In genomic region chr17:87616799-87617198, GRCm38 (mm10) we compare ENCODE assay signal across 24 mouse cellular contexts. TPM values are rescaled to one million over a fixed set of nuclear protein-coding genes. Genes with fewer than 3 reads are reported as not detected.
DNase-seq lines count a peak whose midpoint lies in the region; ATAC-seq and TF ChIP-seq lines count a peak whose summit lies in the region.
"Had no signal": no experiment of that assay in that cellular context is flagged by ENCODE, and none has a peak within 500 bp of the region (broad histone marks: within the 10 kb centered on the region; RNA-seq: fewer than 3 reads in every experiment).

No protein-coding gene starts in this region.

- DNase-seq in limb, embryonic 10.5 days (ENCODE audit: low spot score), result no peak
- DNase-seq in forebrain, postnatal 0 days, result no peak
- DNase-seq: adrenal gland, adult 2 months; adrenal gland, postnatal 25 days; cerebellum, adult 2 months; cerebellum, postnatal 10 days; embryo, embryonic 11 days; gastrocnemius, adult 2 months; gastrocnemius, postnatal 36 days; heart, adult 18-20 months; heart, postnatal 10 days; heart, postnatal 4 days had no signal

- 84% methylated on average over 12 of the region's 12 CpGs for WGBS in intestine, embryonic 16.5 days
- WGBS in intestine, embryonic 15.5 days, result 74% methylated on average over 12 of the region's 12 CpGs
- 90% methylated on average over 12 of the region's 12 CpGs for WGBS in limb, embryonic 10.5 days
- WGBS in forebrain, postnatal 0 days, result 91% methylated on average over 12 of the region's 12 CpGs
- WGBS in hindbrain, embryonic 13.5 days, result 91% methylated on average over 12 of the region's 12 CpGs

- ATAC-seq in intestine, embryonic 16.5 days, result no peak
- ATAC-seq in intestine, embryonic 15.5 days, result no peak
- peak; percentile 30; the same call in 1 of the 2 replicates for ATAC-seq in megakaryocyte progenitor cell, adult 5-6 weeks (replicated peaks; ENCODE audit: poor library complexity)
- no peak for ATAC-seq in forebrain, postnatal 0 days
- ATAC-seq in hindbrain, embryonic 13.5 days (ENCODE audit: low FRiP score), result no peak
- ATAC-seq: activated CD4-positive, CD25-positive, alpha-beta regulatory T cell, adult 4 months; forebrain, embryonic 16.5 days; Patski had no signal

- no peak for TF ChIP-seq CTCF in E14TG2a.4 (conservative IDR thresholded peaks at IDR 0.05; ENCODE audit: low read length)
- TF ChIP-seq CTCF in forebrain, postnatal 0 days (IDR thresholded peaks at IDR 0.05; ENCODE audit: low read depth), result no peak

- no peaks in the 10 kb centered on the region for H3K9me3 ChIP-seq in intestine, embryonic 16.5 days (ENCODE audit: control insufficient read depth, low read length)
- no peaks in the 10 kb centered on the region for H3K9me3 ChIP-seq in intestine, embryonic 15.5 days
- H3K9me3 ChIP-seq in E14TG2a.4 (ENCODE audit: low read length), result no peaks in the 10 kb centered on the region
- H3K9me3 ChIP-seq in limb, embryonic 10.5 days (replicated peaks), result no peaks in the 10 kb centered on the region
- no peaks in the 10 kb centered on the region for H3K9me3 ChIP-seq in forebrain, postnatal 0 days (ENCODE audit: low read length)
- no peaks in the 10 kb centered on the region for H3K9me3 ChIP-seq in hindbrain, embryonic 13.5 days
- H3K9me3 ChIP-seq: embryonic facial prominence, embryonic 12.5 days; forebrain, embryonic 12.5 days; heart, embryonic 10.5 days; hindbrain, embryonic 12.5 days had no signal

- H3K36me3 ChIP-seq in intestine, embryonic 16.5 days (ENCODE audit: control insufficient read depth, insufficient read depth, low read length), result no peaks in the 10 kb centered on the region
- H3K36me3 ChIP-seq in intestine, embryonic 15.5 days, result no peaks in the 10 kb centered on the region
- no peaks in the 10 kb centered on the region for H3K36me3 ChIP-seq in E14TG2a.4 (ENCODE audit: insufficient read depth, low read length)
- no peaks in the 10 kb centered on the region for H3K36me3 ChIP-seq in limb, embryonic 10.5 days
- H3K36me3 ChIP-seq in forebrain, postnatal 0 days (ENCODE audit: insufficient read depth), result no peaks in the 10 kb centered on the region
- H3K36me3 ChIP-seq in hindbrain, embryonic 13.5 days, result no peaks in the 10 kb centered on the region
- H3K36me3 ChIP-seq: embryonic facial prominence, embryonic 12.5 days; forebrain, embryonic 12.5 days; heart, embryonic 10.5 days; hindbrain, embryonic 12.5 days had no signal

- 0 out of 2 replicates have a peak overlapping the region, but pooled peaks have one; percentile 19 for H3K9ac ChIP-seq in intestine, embryonic 16.5 days (ENCODE audit: low read depth, low read length)
- H3K9ac ChIP-seq in intestine, embryonic 15.5 days, result no peak overlapping the region
- H3K9ac ChIP-seq in forebrain, postnatal 0 days, result no peak overlapping the region
- no peak overlapping the region for H3K9ac ChIP-seq in hindbrain, embryonic 13.5 days
- H3K9ac ChIP-seq: embryonic facial prominence, embryonic 12.5 days; forebrain, embryonic 12.5 days; hindbrain, embryonic 12.5 days had no signal

- no peak overlapping the region for H3K4me3 ChIP-seq in intestine, embryonic 16.5 days (ENCODE audit: low read length)
- no peak overlapping the region for H3K4me3 ChIP-seq in intestine, embryonic 15.5 days (replicated peaks)
- H3K4me3 ChIP-seq in E14TG2a.4 (replicated peaks; ENCODE audit: low read length), result 0 out of 2 replicates have a peak overlapping the region, but pooled peaks have one; percentile 17
- no peak overlapping the region for H3K4me3 ChIP-seq in limb, embryonic 10.5 days
- H3K4me3 ChIP-seq in forebrain, postnatal 0 days (ENCODE audit: low read depth, low read length), result no peak overlapping the region
- no peak overlapping the region for H3K4me3 ChIP-seq in hindbrain, embryonic 13.5 days
- H3K4me3 ChIP-seq: embryonic facial prominence, embryonic 12.5 days; forebrain, embryonic 12.5 days; gastrocnemius, adult 2 months; heart, embryonic 10.5 days; hindbrain, embryonic 12.5 days had no signal

- no peak overlapping the region for H3K4me2 ChIP-seq in intestine, embryonic 16.5 days (ENCODE audit: low read depth, low read length)
- H3K4me2 ChIP-seq in intestine, embryonic 15.5 days (replicated peaks), result no peak overlapping the region
- H3K4me2 ChIP-seq in forebrain, postnatal 0 days (ENCODE audit: low read depth), result no peak overlapping the region
- no peak overlapping the region for H3K4me2 ChIP-seq in hindbrain, embryonic 13.5 days
- H3K4me2 ChIP-seq: embryonic facial prominence, embryonic 12.5 days; forebrain, embryonic 12.5 days; hindbrain, embryonic 12.5 days had no signal

- H3K27ac ChIP-seq in intestine, embryonic 16.5 days (ENCODE audit: low read length), result no peak overlapping the region; the same call in 1 of the 2 replicates
- no peak overlapping the region for H3K27ac ChIP-seq in intestine, embryonic 15.5 days
- H3K27ac ChIP-seq in limb, embryonic 10.5 days, result 0 out of 2 replicates have a peak overlapping the region, but pooled peaks have one; percentile 19
- H3K27ac ChIP-seq in forebrain, postnatal 0 days (ENCODE audit: low read depth, low read length), result no peak overlapping the region
- no peak overlapping the region for H3K27ac ChIP-seq in hindbrain, embryonic 13.5 days
- H3K27ac ChIP-seq: embryonic facial prominence, embryonic 12.5 days; forebrain, embryonic 12.5 days; gastrocnemius, adult 2 months; heart, embryonic 10.5 days; hindbrain, embryonic 12.5 days had no signal

- no peaks in the 10 kb centered on the region for H3K27me3 ChIP-seq in intestine, embryonic 16.5 days (replicated peaks; ENCODE audit: control insufficient read depth, insufficient read depth, low read length)
- no peaks in the 10 kb centered on the region for H3K27me3 ChIP-seq in intestine, embryonic 15.5 days (replicated peaks)
- no peaks in the 10 kb centered on the region for H3K27me3 ChIP-seq in E14TG2a.4 (ENCODE audit: insufficient read depth, low read length)
- no peaks in the 10 kb centered on the region for H3K27me3 ChIP-seq in limb, embryonic 10.5 days (ENCODE audit: low read depth, poor library complexity, severe bottlenecking)
- no peaks in the 10 kb centered on the region for H3K27me3 ChIP-seq in forebrain, postnatal 0 days (ENCODE audit: insufficient read depth, low read length)
- no peaks in the 10 kb centered on the region for H3K27me3 ChIP-seq in hindbrain, embryonic 13.5 days
- H3K27me3 ChIP-seq: embryonic facial prominence, embryonic 12.5 days; forebrain, embryonic 12.5 days; hindbrain, embryonic 12.5 days; Patski had no signal

- peaks cover 9% of the 10 kb centered on the region; the same call in 1 of the 2 replicates for H3K4me1 ChIP-seq in intestine, embryonic 16.5 days (ENCODE audit: control insufficient read depth, insufficient read depth, low read length)
- H3K4me1 ChIP-seq in intestine, embryonic 15.5 days (replicated peaks), result peaks cover 7% of the 10 kb centered on the region; the same call in 1 of the 2 replicates
- peaks cover 34% of the 10 kb centered on the region for H3K4me1 ChIP-seq in E14TG2a.4 (replicated peaks; ENCODE audit: low read depth, low read length)
- peaks cover 18% of the 10 kb centered on the region for H3K4me1 ChIP-seq in limb, embryonic 10.5 days
- peaks cover 8% of the 10 kb centered on the region; the same call in 1 of the 2 replicates for H3K4me1 ChIP-seq in forebrain, postnatal 0 days (ENCODE audit: insufficient read depth)
- H3K4me1 ChIP-seq in hindbrain, embryonic 13.5 days (replicated peaks), result peaks cover 17% of the 10 kb centered on the region

RNA-seq across cellular contexts. Expression of gene Epcam, which starts 19.0 kb away (rescaled TPM):
- polyA plus RNA-seq in intestine, embryonic 16.5 days (2015; fragmentation: Nextera tagmentation; extraction: Ambion mirVana), result 1,152 and 1,162 TPM in 2 replicates
- polyA plus RNA-seq in intestine, embryonic 15.5 days (2015; fragmentation: Nextera tagmentation; extraction: Ambion mirVana), result 958 and 974 TPM in 2 replicates
- polyA plus RNA-seq in limb, embryonic 10.5 days (2016; fragmentation: Nextera tagmentation; extraction: Ambion mirVana), result 48.6 and 54.2 TPM in 2 replicates
- not detected in 2 replicates for total RNA-seq in megakaryocyte progenitor cell, adult 5-6 weeks (2015)
- total RNA-seq in megakaryocyte progenitor cell, adult 5-6 weeks (2017), result 0.34 TPM in 1 of 2 replicates, not detected in the other
- 0.69 and 1.6 TPM in 2 replicates for total RNA-seq in forebrain, postnatal 0 days (2014; rRNA removed)
- 1.6 and 1.9 TPM in 2 replicates for polyA plus RNA-seq in forebrain, postnatal 0 days (2015; fragmentation: Nextera tagmentation; extraction: Ambion mirVana)
- 3.5 and 4.4 TPM in 2 replicates for polyA plus RNA-seq in hindbrain, embryonic 13.5 days (2015; fragmentation: Nextera tagmentation; extraction: Ambion mirVana)
- total RNA-seq: adrenal gland, postnatal 25 days; gastrocnemius, adult 2 months; gastrocnemius, postnatal 36 days; heart, postnatal 10 days; heart, postnatal 4 days had no signal
- polyA plus RNA-seq: adrenal gland, adult 2 months had no signal

RNA-seq across cellular contexts. Expression of gene Msh2, which starts 55.3 kb away (rescaled TPM):
- 55.0 and 59.5 TPM in 2 replicates for polyA plus RNA-seq in intestine, embryonic 16.5 days (2015; fragmentation: Nextera tagmentation; extraction: Ambion mirVana)
- 63.7 and 74.5 TPM in 2 replicates for polyA plus RNA-seq in intestine, embryonic 15.5 days (2015; fragmentation: Nextera tagmentation; extraction: Ambion mirVana)
- polyA plus RNA-seq in limb, embryonic 10.5 days (2016; fragmentation: Nextera tagmentation; extraction: Ambion mirVana), result 120 and 130 TPM in 2 replicates
- total RNA-seq in megakaryocyte progenitor cell, adult 5-6 weeks (2015), result 35.3 and 46.8 TPM in 2 replicates
- total RNA-seq in megakaryocyte progenitor cell, adult 5-6 weeks (2017), result 75.0 and 95.0 TPM in 2 replicates
- 31.1 and 33.5 TPM in 2 replicates for total RNA-seq in forebrain, postnatal 0 days (2014; rRNA removed)
- 36.0 and 41.5 TPM in 2 replicates for polyA plus RNA-seq in forebrain, postnatal 0 days (2015; fragmentation: Nextera tagmentation; extraction: Ambion mirVana)
- polyA plus RNA-seq in hindbrain, embryonic 13.5 days (2015; fragmentation: Nextera tagmentation; extraction: Ambion mirVana), result 69.4 and 70.5 TPM in 2 replicates

Comparison
In these comparisons a context has a peak if more than half of its experiments do, and no peak if none do; other contexts are left out.
1. RNA of gene Epcam, which starts 19.0 kb away (polyA plus RNA-seq): 1,152 to 1,162 TPM in intestine, embryonic 16.5 days and 958 to 974 TPM in intestine, embryonic 15.5 days; 48.6 to 54.2 TPM in limb, embryonic 10.5 days, 3.5 to 4.4 TPM in hindbrain, embryonic 13.5 days and 1.6 to 1.9 TPM in forebrain, postnatal 0 days; every median in the first group is over 10 times any median in the second.